Mouse (Mus musculus) heart, postnatal 0 days (tissue): ENCODE results near the gene Rag2. TPM values are rescaled to one million over a fixed set of nuclear protein-coding genes. Genes with fewer than 3 reads are reported as not detected.

Source experiments
- ATAC-seq: fragments of 200-750 bp; cut with Nextera tagmentation; 2 replicates; pipeline ENCODE4 v1.8.0; 2017; ENCODE audit warnings: low read depth, moderate number of reproducible peaks, moderate library complexity; ENCODE audit not compliant: insufficient read depth
- DNase-seq: peaks from one replicate; pipeline ENCODE4 v3.0.0-alpha.2; 2016; ENCODE audit warnings: low spot score
- H3K27ac ChIP-seq: fragments of 300-500 bp; sonication (generic); 2 replicates; pipeline ENCODE4 v1.5.1; 2014; ENCODE audit warnings: low read depth, mild to moderate bottlenecking
- H3K27me3 ChIP-seq: fragments of 300-500 bp; sonication (generic); 2 replicates; pipeline ENCODE4 v1.6.1; 2014; ENCODE audit warnings: low read length, mixed read lengths; ENCODE audit not compliant: control insufficient read depth, insufficient read depth
- H3K36me3 ChIP-seq: fragments of 300-500 bp; sonication (generic); replicated peaks from 2 replicates; pipeline ENCODE4 v1.6.1; 2014; ENCODE audit warnings: low read length, mixed read lengths; ENCODE audit not compliant: control insufficient read depth, insufficient read depth
- H3K4me1 ChIP-seq: fragments of 300-500 bp; sonication (generic); 2 replicates; pipeline ENCODE4 v1.6.1; 2014; ENCODE audit warnings: antibody characterized with exemption; ENCODE audit not compliant: control insufficient read depth, insufficient read depth
- H3K4me2 ChIP-seq: fragments of 300-500 bp; sonication (generic); 2 replicates; pipeline ENCODE4 v1.6.1; 2014; ENCODE audit warnings: low read depth, mild to moderate bottlenecking, low read length, moderate library complexity
- H3K4me3 ChIP-seq: fragments of 300-500 bp; sonication (generic); 2 replicates; pipeline ENCODE4 v1.5.1; 2014; ENCODE audit warnings: low read depth, low read length
- H3K9ac ChIP-seq: fragments of 300-500 bp; sonication (generic); replicated peaks from 2 replicates; pipeline ENCODE4 v1.6.1; 2014; ENCODE audit warnings: low read depth, low read length, mixed read lengths
- H3K9me3 ChIP-seq: fragments of 300-500 bp; sonication (generic); replicated peaks from 2 replicates; pipeline ENCODE4 v1.6.1; 2016; ENCODE audit warnings: low read length; ENCODE audit not compliant: control insufficient read depth
- CTCF ChIP-seq: IDR thresholded peaks from 2 replicates; pipeline ENCODE4 v1.5.1; 2016; ENCODE audit warnings: antibody characterized with exemption, control low read depth, low read depth
- EP300 ChIP-seq: IDR thresholded peaks from 2 replicates; pipeline ENCODE4 v1.6.1; 2016; ENCODE audit warnings: antibody characterized with exemption, low read depth
- WGBS: fragments of 180-500 bp; shearing (Covaris S2); extraction: QIAGEN DNeasy Blood & Tissue Kit; methylation state at CpG from one replicate; pipeline ENCODE4 v1.1.7; 2014; 5-methylcytosine and 5-hydroxymethylcytosine counted together
- polyA plus RNA-seq: library from polyadenylated mRNA; unstranded; fragments of >200 nt; fragmentation: Nextera tagmentation; extraction: Ambion mirVana; gene quantifications from 2 replicates; pipeline ENCODE4 v1.2.1, GENCODE M21; 2015
- total RNA-seq: library from RNA; depleted of rRNA; stranded (reverse); fragments of >200 nt; gene quantifications from 2 replicates; pipeline ENCODE4 v1.2.3, GENCODE M21; 2014; ENCODE audit warnings: low replicate concordance; rRNA removed

Rag2 gene
- total RNA-seq (0.08 TPM in 1 of 2 replicates, not detected in the other), polyA plus RNA-seq (not detected in 2 replicates)

DNA sequence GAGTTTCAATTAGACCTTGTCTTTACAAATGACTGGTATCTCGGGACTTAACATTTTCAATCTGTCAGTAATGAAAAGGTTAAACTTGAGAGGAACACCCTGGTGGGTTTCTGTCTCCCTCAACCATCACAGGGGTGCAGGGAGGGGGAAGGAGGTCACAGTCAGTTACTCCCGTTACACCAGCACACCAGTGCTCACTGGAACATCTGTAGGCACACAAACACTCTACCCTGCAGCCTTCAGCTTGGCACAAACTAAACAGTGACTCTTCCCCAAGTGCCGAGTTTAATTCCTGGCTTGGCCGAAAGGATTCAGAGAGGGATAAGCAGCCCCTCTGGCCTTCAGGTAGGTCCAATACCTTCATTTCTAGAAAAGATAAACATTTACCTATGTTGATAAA is at the start of gene Rag2:
Gene Rag2, plus strand, starts transcription at position 193 of the 400 bp plus-strand sequence.
- TF ChIP-seq EP300, result no peak
- H3K27ac ChIP-seq, result peak within 1 kb of the TSS; percentile 31; the same call in 1 of the 2 replicates
- peak within 1 kb of the TSS; percentile 22; the same call in 1 of the 2 replicates for H3K4me3 ChIP-seq
- no peak for ATAC-seq
- 67% methylated on average over 4 of the region's 4 CpGs for WGBS
- no peaks in the 10 kb centered on the region for H3K36me3 ChIP-seq
- 0 out of 2 replicates have a peak, but pooled peaks cover 3% of the 10 kb centered on the region for H3K4me1 ChIP-seq
- no peak within 1 kb of the TSS; the same call in 1 of the 2 replicates for H3K9ac ChIP-seq
- H3K27me3 ChIP-seq, result no peaks in the 10 kb centered on the region
- H3K4me2 ChIP-seq, result no peak within 1 kb of the TSS; the same call in 1 of the 2 replicates
- no peaks in the 10 kb centered on the region for H3K9me3 ChIP-seq
- no peak for DNase-seq

DNA sequence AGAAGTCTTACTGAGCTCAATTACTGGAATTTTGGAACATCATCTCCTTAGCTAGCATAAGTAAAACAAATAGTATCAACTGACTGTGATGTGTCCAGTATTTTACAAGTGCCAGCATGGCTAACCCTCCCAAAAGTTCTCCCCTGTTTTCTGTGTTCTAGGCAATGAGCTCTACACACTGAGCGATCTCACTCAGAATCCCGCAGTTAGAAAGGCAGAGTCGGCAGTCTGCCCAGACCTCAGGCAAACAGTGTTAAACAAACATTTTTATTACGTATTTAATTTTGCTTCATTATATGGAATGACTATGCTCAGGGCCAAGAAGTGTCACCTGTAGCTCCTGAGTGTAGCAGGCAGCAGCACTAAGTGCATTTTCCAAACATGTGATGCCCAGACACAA is 47.3 kb upstream of the Rag2 start:
- no peaks in the 10 kb centered on the region for H3K4me1 ChIP-seq
- no peaks in the 10 kb centered on the region for H3K27me3 ChIP-seq
- 90% methylated on average over 4 of the region's 4 CpGs for WGBS
- ATAC-seq (no peak), DNase-seq (no peak)
- H3K4me3 ChIP-seq, result no peak overlapping the region
- no peak overlapping the region for H3K9ac ChIP-seq
- no peak overlapping the region for H3K27ac ChIP-seq
- no peaks in the 10 kb centered on the region for H3K9me3 ChIP-seq
- H3K36me3 ChIP-seq, result no peaks in the 10 kb centered on the region
- TF ChIP-seq CTCF, result no peak
- TF ChIP-seq EP300, result no peak
- no peak overlapping the region for H3K4me2 ChIP-seq

DNA sequence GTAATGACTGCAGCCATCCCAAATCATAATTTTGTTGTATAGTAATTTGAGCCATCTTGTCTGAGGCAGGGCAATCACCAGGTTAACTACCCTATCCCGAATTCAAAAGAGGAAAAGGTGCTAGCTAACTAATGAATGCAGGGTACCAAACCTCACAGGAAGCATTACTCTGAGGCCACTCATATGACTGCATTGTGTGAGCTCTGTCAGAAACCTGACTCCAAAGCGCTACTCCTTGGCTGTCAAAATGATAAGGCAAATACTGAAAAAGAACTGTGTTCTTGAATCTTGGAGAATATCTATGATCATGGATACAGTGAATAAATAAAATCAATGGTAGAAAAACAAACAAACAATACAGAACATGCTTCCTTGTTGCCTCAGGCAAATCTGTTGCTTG is 44.5 kb upstream of the Rag2 start:
- H3K9me3 ChIP-seq, result no peaks in the 10 kb centered on the region
- H3K9ac ChIP-seq, result no peak overlapping the region
- H3K27me3 ChIP-seq, result no peaks in the 10 kb centered on the region
- TF ChIP-seq EP300 (no peak), CTCF (no peak)
- WGBS, result 71% methylated on average over 2 of the region's 2 CpGs
- no peaks in the 10 kb centered on the region for H3K4me1 ChIP-seq
- no peaks in the 10 kb centered on the region for H3K36me3 ChIP-seq
- DNase-seq, result no peak
- no peak for ATAC-seq
- H3K4me2 ChIP-seq, result no peak overlapping the region
- no peak overlapping the region for H3K27ac ChIP-seq
- no peak overlapping the region for H3K4me3 ChIP-seq

GRCm38 (mm10) chr2:101580428-101580827 is 44.1 kb upstream of the Rag2 start:
- WGBS, result 89% methylated on average over 1 of the region's 1 CpGs
- Histone ChIP-seq H3K9ac (no peak overlapping the region), H3K9me3 (no peaks in the 10 kb centered on the region), H3K27ac (no peak overlapping the region; the same call in 1 of the 2 replicates), H3K27me3 (no peaks in the 10 kb centered on the region), H3K4me2 (no peak overlapping the region), H3K36me3 (no peaks in the 10 kb centered on the region), H3K4me3 (no peak overlapping the region), H3K4me1 (no peaks in the 10 kb centered on the region)
- TF ChIP-seq CTCF, result no peak
- TF ChIP-seq EP300, result no peak
- ATAC-seq, result no peak
- DNase-seq, result no peak

- DNase-seq (no peak), ATAC-seq (no peak)
- H3K36me3 ChIP-seq, result no peaks in the 10 kb centered on the region
- H3K9ac ChIP-seq, result no peak overlapping the region
- H3K4me3 ChIP-seq, result no peak overlapping the region
- no peaks in the 10 kb centered on the region for H3K4me1 ChIP-seq
- no peaks in the 10 kb centered on the region for H3K9me3 ChIP-seq
- no peaks in the 10 kb centered on the region for H3K27me3 ChIP-seq
- no peak overlapping the region; the same call in 1 of the 2 replicates for H3K27ac ChIP-seq
- TF ChIP-seq CTCF (no peak), EP300 (no peak)
- no peak overlapping the region for H3K4me2 ChIP-seq
- WGBS, result 74% methylated on average over 3 of the region's 3 CpGs
Observed at GRCm38 (mm10) chr2:101580977-101581376, 43.5 kb upstream of the Rag2 start.

- WGBS, result 79% methylated on average over 3 of the region's 3 CpGs
- no peak for TF ChIP-seq CTCF
- TF ChIP-seq EP300, result no peak
- no peak for ATAC-seq
Observed at GRCm38 (mm10) chr2:101581418-101581817, 43.1 kb upstream of the Rag2 start.

More at GRCm38 (mm10) chr2:101581418-101581817, 43.1 kb upstream of the Rag2 start:
- no peak for DNase-seq
- Histone ChIP-seq H3K9me3 (no peaks in the 10 kb centered on the region), H3K4me1 (no peaks in the 10 kb centered on the region), H3K27ac (peak overlapping the region; percentile 15; the same call in 1 of the 2 replicates), H3K27me3 (no peaks in the 10 kb centered on the region), H3K36me3 (no peaks in the 10 kb centered on the region), H3K4me3 (no peak overlapping the region), H3K4me2 (no peak overlapping the region), H3K9ac (no peak overlapping the region)
